In the genomic region with DNA sequence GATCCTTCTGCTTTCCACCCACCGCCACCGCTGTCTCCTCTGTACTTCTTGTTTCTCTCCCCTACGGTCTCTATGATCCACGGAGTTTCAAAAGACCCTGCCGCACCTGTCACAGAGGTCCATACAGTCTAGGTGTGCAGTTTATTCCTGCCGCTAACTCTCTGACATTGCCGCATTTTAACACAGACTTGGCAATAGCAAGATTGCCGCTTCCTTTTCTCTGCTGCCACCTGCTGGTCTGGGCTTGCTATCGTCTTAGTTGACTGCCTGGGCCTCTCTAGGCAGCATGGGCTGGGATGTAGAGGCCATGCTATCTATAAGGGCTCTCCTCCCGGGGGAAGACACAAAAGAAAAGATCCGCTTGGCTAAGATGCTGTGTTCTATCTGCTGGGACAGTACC, we compare ENCODE assay signal across 8 mouse cellular contexts. TPM values are rescaled to one million over a fixed set of nuclear protein-coding genes. Genes with fewer than 3 reads are reported as not detected.
A peak's percentile ranks its signal among the peaks of the same experiment; 100 is the strongest.
DNase-seq lines count a peak whose midpoint lies in the region; ATAC-seq and TF ChIP-seq lines count a peak whose summit lies in the region.

No protein-coding gene starts in this region.

- peak; percentile 96 for TF ChIP-seq CTCF in forebrain, postnatal 0 days (IDR thresholded peaks at IDR 0.05; ENCODE audit: low read depth)

- H3K27ac ChIP-seq in forebrain, postnatal 0 days (ENCODE audit: low read depth, low read length) = no peak overlapping the region
- H3K27ac ChIP-seq in hindbrain, embryonic 15.5 days (replicated peaks) = no peak overlapping the region

- no peaks in the 10 kb centered on the region for H3K4me1 ChIP-seq in forebrain, postnatal 0 days (ENCODE audit: insufficient read depth)
- H3K4me1 ChIP-seq in hindbrain, embryonic 15.5 days (replicated peaks) = no peaks in the 10 kb centered on the region

- H3K9ac ChIP-seq in forebrain, postnatal 0 days = no peak overlapping the region
- no peak overlapping the region for H3K9ac ChIP-seq in hindbrain, embryonic 15.5 days

- no peak overlapping the region for H3K4me2 ChIP-seq in forebrain, postnatal 0 days (ENCODE audit: low read depth)
- no peak overlapping the region for H3K4me2 ChIP-seq in hindbrain, embryonic 15.5 days

- H3K9me3 ChIP-seq in forebrain, postnatal 0 days (ENCODE audit: low read length) = no peaks in the 10 kb centered on the region
- no peaks in the 10 kb centered on the region for H3K9me3 ChIP-seq in hindbrain, embryonic 15.5 days

- peak; percentile 87 for ATAC-seq in forebrain, postnatal 0 days
- ATAC-seq in hindbrain, embryonic 15.5 days (ENCODE audit: low FRiP score, low read depth) = peak; percentile 63; the same call in 1 of the 2 replicates
- ATAC-seq in megakaryocyte progenitor cell, adult 5-6 weeks (replicated peaks; ENCODE audit: poor library complexity) = peak; percentile 84

- H3K27me3 ChIP-seq in forebrain, postnatal 0 days (ENCODE audit: insufficient read depth, low read length) = no peaks in the 10 kb centered on the region
- H3K27me3 ChIP-seq in hindbrain, embryonic 15.5 days = no peaks in the 10 kb centered on the region

- peaks cover 57% of the 10 kb centered on the region for H3K36me3 ChIP-seq in forebrain, postnatal 0 days (ENCODE audit: insufficient read depth)
- H3K36me3 ChIP-seq in hindbrain, embryonic 15.5 days = peaks cover 63% of the 10 kb centered on the region

- peak; percentile 41 for DNase-seq in Muller cell, postnatal 12 days (ENCODE audit: inconsistent ontology term)
- peak; percentile 72 for DNase-seq in cerebellum, adult 11 months
- DNase-seq in forebrain, postnatal 0 days = peak; percentile 92
- peak; percentile 54 for DNase-seq in left cerebral cortex, adult 11 months (ENCODE audit: low spot score)
- DNase-seq in right cerebral cortex, postnatal 36 days (ENCODE audit: low spot score in 2 of 2) = peak; percentile 53 to 56
- peak; percentile 80 to 84 for DNase-seq in urinary bladder, postnatal 36 days (ENCODE audit: low spot score in 2 of 2)

- no peak overlapping the region for H3K4me3 ChIP-seq in forebrain, postnatal 0 days (ENCODE audit: low read depth, low read length)
- no peak overlapping the region for H3K4me3 ChIP-seq in hindbrain, embryonic 15.5 days

- 36% methylated on average over 11 of the region's 11 CpGs for WGBS in forebrain, postnatal 0 days
- WGBS in hindbrain, embryonic 15.5 days = 48% methylated on average over 11 of the region's 11 CpGs

RNA-seq across cellular contexts. Expression of a gene that starts 17.2 kb away (rescaled TPM):
- total RNA-seq in forebrain, postnatal 0 days (2014; rRNA removed) = 0.05 TPM in 1 of 2 replicates, not detected in the other
- polyA plus RNA-seq in forebrain, postnatal 0 days (2015; fragmentation: Nextera tagmentation; extraction: Ambion mirVana) = 0.15 TPM in 1 of 2 replicates, not detected in the other
- polyA plus RNA-seq in hindbrain, embryonic 15.5 days (2015; fragmentation: Nextera tagmentation; extraction: Ambion mirVana) = 0.14 and 0.20 TPM in 2 replicates
- total RNA-seq in megakaryocyte progenitor cell, adult 5-6 weeks (2015) = 0.42 and 0.71 TPM in 2 replicates
- 1.1 TPM in 2 replicates for total RNA-seq in megakaryocyte progenitor cell, adult 5-6 weeks (2017)

RNA-seq across cellular contexts. Expression of a gene that starts 18.2 kb away (rescaled TPM):
- 55.7 and 67.6 TPM in 2 replicates for total RNA-seq in forebrain, postnatal 0 days (2014; rRNA removed)
- polyA plus RNA-seq in forebrain, postnatal 0 days (2015; fragmentation: Nextera tagmentation; extraction: Ambion mirVana) = 72.6 and 88.0 TPM in 2 replicates
- 84.7 and 90.2 TPM in 2 replicates for polyA plus RNA-seq in hindbrain, embryonic 15.5 days (2015; fragmentation: Nextera tagmentation; extraction: Ambion mirVana)
- total RNA-seq in megakaryocyte progenitor cell, adult 5-6 weeks (2015) = 1,064 and 1,073 TPM in 2 replicates
- total RNA-seq in megakaryocyte progenitor cell, adult 5-6 weeks (2017) = 756 and 853 TPM in 2 replicates

Comparison
In these comparisons a context has a peak if more than half of its experiments do, and no peak if none do; other contexts are left out.
1. DNase-seq: peak in every context shown above with its lines; median percentile 92 in forebrain, postnatal 0 days; 82 in urinary bladder, postnatal 36 days; 72 in cerebellum, adult 11 months; 54 in right cerebral cortex, postnatal 36 days; 54 in left cerebral cortex, adult 11 months; 41 in Muller cell, postnatal 12 days.
2. RNA of a gene that starts 18.2 kb away (total RNA-seq): 756 to 1,073 TPM in megakaryocyte progenitor cell, adult 5-6 weeks; 55.7 to 67.6 TPM in forebrain, postnatal 0 days; every median in the first group is over 10 times any median in the second.
3. Peak in every context shown above with its lines, with median percentiles within 50 percentile points of each other: ATAC-seq.